Mouse (Mus musculus) hematopoietic stem cell, adult 5-6 weeks (primary cell): Measurements from ENCODE around the gene Olfr1441. TPM values are rescaled to one million over a fixed set of nuclear protein-coding genes. Genes with fewer than 3 reads are reported as not detected.

ENCODE experiments used
- ATAC-seq, 2 experiments: fragments of 125-278 bp in 1 of 2; replicated peaks in 1 of 2; 2 replicates each; pipeline ENCODE4 v1.8.0; 2016 to 2017; ENCODE audit warnings: inconsistent platforms in 2 of 2, mild to moderate bottlenecking in 2 of 2, moderate number of reproducible peaks in 2 of 2, low read depth in 1 of 2, moderate TSS enrichment in 1 of 2; ENCODE audit not compliant: low FRiP score in 2 of 2, poor library complexity in 2 of 2, severe bottlenecking in 2 of 2, insufficient read depth in 1 of 2, low TSS enrichment in 1 of 2
- total RNA-seq: library from RNA; stranded (forward); fragments of 172-1452, 232-1000 nt; gene quantifications from 2 replicates; pipeline ENCODE4 v1.2.3, GENCODE M21; 2017

Olfr1441 gene
- total RNA-seq, 1 experiment from 2014 or later: not detected

- ATAC-seq: no peak
Observed at GRCm38 (mm10) chr19:12459516-12459915, 42.3 kb downstream of the Olfr1441 start.

DNA sequence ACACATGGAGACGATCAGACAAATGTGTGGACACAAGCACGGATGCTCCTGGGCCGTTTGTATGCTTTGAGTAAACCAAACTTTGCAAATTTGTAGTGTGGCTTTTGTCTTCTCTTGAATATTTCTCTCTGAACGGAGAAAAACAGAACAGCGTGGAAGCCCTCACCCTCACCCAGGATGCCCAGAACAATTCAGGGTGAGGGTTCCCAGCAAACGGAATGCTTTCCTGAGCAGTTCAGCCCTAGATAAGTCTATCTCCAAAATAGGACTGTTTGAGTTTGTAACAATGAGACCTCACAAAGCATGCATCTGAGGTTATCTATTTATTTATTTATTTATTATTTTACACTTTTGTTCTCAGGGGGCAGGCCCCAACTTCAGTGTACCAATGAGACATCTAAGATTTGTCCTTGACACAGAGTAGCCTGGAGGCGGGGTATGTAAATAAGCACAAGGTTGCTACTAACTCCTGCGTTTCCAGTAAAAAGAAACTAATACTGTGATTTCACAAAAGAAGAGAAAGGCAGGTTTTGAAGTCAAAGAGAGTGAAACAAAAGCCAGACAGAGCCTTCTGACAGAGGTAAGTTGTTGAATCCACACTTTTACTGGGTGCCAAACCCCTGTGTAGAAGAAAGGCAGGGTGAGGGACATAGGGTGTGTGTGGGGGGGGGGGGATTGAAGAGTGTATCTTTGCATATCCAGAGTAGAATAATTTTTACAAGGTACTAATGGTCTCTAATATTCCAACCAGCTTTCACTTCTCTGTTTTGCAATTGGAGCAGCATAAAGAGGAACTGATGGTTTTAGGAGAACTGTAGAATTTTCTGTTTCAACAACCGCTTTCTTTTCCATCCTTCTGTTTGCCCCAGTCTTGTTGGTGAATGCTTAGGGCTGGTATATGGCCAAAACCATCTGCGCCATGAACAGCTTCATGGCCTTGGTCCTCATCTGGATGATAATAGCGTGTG lies 43.3 kb downstream of the Olfr1441 start, which contains the start of gene Mpeg1:
Gene Mpeg1 (plus strand): TSS at position 498 of the 968 bp plus-strand sequence.
- ATAC-seq: peak; percentile 23 to 34; a peak in 1 of 4 replicates

DNA sequence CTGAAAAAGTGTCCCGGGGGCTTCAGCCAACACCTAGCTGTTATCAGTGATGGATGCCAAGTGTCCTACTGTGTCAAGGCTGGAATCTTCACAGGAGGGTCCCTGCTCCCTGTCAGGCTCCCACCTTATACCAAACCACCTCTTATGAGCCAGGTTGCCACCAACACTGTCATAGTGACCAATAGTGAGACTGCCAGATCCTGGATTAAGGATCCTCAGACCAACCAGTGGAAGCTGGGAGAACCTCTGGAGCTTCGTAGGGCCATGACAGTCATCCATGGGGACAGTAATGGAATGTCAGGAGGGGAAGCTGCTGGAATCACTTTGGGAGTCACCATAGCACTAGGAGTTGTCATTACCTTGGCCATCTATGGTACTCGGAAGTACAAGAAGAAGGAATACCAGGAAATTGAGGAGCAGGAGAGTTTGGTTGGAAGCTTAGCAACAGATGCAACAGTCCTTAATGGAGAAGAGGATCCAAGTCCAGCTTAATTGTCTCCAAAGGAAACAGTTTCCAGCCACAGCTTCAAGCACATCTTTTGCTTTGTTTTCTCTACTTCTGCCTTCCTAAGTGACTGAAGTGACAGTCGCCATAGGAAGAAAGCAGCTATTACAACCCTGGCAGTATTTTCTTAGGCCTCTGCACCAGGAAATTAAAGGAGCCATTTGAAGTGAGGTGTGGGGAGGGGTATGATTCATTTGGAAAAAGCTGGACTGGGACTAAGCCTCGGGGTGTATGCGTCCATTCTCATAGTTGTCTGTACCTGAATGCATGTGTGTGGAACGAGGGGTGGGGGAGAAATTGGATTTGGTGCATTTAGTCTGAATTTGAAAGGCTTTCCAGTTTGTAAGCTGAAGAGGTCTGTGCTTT lies 45.9 kb downstream of the Olfr1441 start:
- ATAC-seq: no peak

- peak in 1 of 2 experiments; percentile 41; a peak in 1 of 4 replicates for ATAC-seq
Observed at GRCm38 (mm10) chr19:12463722-12464035, 46.4 kb downstream of the Olfr1441 start.

DNA sequence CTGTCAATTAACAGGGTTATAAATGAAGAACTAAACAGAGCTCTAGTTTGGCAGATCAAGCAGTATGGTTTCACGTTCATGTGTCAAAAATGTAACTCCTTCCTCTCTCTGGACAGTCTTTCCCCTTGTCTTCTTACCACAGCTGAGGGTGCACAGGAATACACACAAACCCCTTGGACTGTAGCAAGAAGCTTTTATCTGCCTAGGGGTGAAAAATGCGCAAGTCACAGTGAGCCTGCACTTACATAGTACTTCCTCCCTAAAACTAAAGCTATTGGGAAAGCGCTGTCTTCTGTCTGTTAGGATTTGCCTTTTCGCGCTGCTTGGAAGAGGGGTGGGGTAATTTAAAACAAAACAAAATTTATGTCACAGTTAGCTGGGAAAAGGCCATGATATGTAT lies 46.9 kb downstream of the Olfr1441 start:
- peak; percentile 72 to 74 for ATAC-seq

GRCm38 (mm10) chr19:12464674-12465073 lies 47.4 kb downstream of the Olfr1441 start:
- no peak for ATAC-seq

DNA sequence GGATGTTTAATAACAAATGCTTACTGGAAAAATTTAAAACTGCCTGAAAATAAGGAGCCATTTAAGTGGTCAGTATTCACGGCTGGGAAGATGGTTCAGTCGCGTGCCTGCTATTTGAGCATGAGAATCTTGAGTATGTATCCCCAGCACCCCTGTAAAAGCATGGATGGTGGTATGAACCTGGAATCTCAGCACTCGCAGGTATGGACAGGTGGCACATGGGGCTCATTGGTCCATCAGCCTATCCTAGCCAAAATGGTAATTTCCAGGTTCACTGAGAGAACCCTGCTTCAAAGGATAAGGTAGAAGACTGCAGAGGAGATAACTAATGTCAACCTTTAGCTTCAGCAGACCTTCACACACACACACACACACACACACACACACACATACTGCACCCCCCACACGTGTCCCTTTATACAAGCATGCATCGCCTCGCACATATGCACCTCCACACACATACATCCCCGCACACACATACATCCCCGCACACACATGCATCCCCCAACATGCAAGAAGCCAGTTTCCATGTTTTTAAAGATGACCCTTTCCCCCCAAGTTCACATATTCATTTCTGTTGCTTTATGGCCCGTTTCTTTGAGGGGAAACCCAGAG lies 48.4 kb downstream of the Olfr1441 start:
- no peak for ATAC-seq

DNA sequence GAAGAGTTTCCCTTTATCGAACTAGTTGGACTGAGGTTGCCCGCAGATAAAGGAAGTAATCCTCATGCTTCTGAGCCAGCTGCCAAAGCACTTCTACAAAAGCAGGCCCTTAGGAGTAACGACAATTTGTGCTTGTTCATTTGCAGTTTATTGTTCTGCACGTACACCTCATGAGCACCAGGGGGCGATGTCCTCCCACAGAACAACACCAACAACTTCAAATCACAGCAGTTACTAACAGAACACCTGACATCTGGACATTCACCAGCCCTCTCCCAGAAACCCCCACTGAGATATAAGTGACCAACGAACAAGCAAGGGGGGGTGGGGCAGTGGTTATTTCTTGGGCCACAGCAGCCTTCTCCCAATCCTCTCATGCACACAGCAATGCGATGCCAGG lies 49.0 kb downstream of the Olfr1441 start:
- peak; percentile 57 to 71 for ATAC-seq

DNA sequence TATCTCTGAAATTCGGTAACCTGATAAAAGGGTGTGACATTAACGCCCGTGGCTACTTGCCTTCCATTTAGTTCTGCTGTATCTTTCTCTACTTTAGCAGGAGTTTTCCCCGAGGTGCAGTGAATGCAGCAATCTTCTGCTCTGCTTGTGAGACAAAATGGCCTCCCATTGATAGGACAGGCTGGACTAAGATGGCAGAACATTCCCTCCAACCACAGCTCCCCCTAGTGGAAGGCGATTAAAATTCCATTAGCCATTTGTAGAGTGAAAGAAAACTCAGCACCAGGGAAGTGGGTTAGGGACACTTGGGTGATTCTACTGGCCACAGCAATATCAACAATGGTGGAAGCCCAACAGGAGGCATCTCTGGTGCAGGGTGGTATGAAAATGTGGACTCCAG lies 50.2 kb downstream of the Olfr1441 start:
- no peak for ATAC-seq

DNA sequence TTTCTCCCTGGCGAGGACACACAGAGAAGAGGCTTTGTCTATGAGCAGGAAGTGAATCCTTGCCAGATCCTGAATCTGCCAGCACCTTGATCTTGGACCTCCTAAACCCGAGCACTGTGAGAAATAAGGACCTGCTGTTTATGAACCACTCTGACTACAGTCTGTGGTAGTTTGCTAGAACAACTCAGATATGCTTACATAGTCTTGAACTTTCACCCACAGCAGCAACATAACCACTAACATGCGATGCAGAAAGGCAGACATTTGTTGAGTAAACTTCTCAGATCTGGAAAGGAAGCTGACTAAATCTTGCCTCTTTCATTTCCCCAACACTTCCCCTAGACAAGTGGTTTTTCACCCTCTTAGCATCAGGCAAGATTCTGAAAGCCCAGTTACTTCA lies 54.6 kb downstream of the Olfr1441 start:
- ATAC-seq: no peak

DNA sequence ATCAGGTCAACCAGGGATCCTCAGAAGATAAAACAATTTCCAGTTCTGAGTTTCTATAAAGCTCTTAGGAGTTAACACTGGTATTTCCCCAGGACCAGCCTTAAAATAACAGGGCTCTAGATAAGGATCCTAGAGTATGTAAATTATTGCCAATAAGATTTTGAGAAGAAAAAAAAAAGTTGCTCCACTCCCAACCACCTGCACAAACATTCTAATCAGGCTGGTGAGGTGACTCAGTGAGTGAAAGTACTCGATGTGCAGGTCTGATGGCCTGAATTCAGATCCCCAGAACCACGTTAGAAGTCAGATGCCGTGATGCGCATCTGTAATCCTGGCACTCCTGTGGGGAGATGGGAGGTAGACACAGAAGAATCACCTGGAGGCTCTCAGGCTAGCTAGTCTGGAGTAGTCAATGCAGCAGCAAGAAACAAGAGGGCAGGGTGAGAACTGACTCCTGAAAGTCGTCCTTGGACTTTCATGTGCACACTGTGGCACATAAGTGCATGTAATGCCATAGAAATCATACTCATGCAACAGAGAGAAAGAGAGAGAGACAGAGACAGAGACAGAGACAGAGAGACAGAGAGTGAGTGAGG lies 55.2 kb downstream of the Olfr1441 start:
- ATAC-seq: no peak

Other genes starting within 250 kb of the Olfr1441 start
- gene Olfr1555-ps1, start 247.3 kb upstream of the Olfr1441 start, total RNA-seq: not detected in 2 replicates
- not detected in 2 replicates for gene Olfr1431, start 216.8 kb upstream of the Olfr1441 start, total RNA-seq
- gene Olfr1432, start 184.8 kb upstream of the Olfr1441 start, total RNA-seq: not detected in 2 replicates
- gene Olfr262, start 175.8 kb upstream of the Olfr1441 start, total RNA-seq: not detected in 2 replicates
- not detected in 2 replicates for gene Olfr235, start 156.4 kb upstream of the Olfr1441 start, total RNA-seq
- gene Olfr1434, start 137.6 kb upstream of the Olfr1441 start, total RNA-seq: not detected in 2 replicates
- not detected in 2 replicates for gene Olfr1436, start 118.3 kb upstream of the Olfr1441 start, total RNA-seq
- gene Olfr1437, start 92.3 kb upstream of the Olfr1441 start, total RNA-seq: not detected in 2 replicates
- gene Olfr1438-ps1, start 81.5 kb upstream of the Olfr1441 start, total RNA-seq: not detected in 2 replicates
- gene Olfr1440, start 30.2 kb upstream of the Olfr1441 start, total RNA-seq: not detected in 2 replicates
- not detected in 2 replicates for gene Pfpl, start 10.5 kb downstream of the Olfr1441 start, total RNA-seq
- 15.1 and 28.2 TPM in 2 replicates for gene Mpeg1, start 43.3 kb downstream of the Olfr1441 start, total RNA-seq
- gene Dtx4, start 84.0 kb downstream of the Olfr1441 start, total RNA-seq: 5.3 and 8.2 TPM in 2 replicates
- 161 and 174 TPM in 2 replicates for gene Fam111a, start 128.3 kb downstream of the Olfr1441 start, total RNA-seq
- gene Gm4952, start 182.5 kb downstream of the Olfr1441 start, total RNA-seq: not detected in 2 replicates
- gene Glyat, start 215.9 kb downstream of the Olfr1441 start, total RNA-seq: not detected in 2 replicates